Mouse (Mus musculus) CH12.LX (cell line): ENCODE data around the gene Hscb. TPM values are rescaled to one million over a fixed set of nuclear protein-coding genes. Genes with fewer than 3 reads are reported as not detected.

Source experiments
- DNase-seq: peaks from one replicate; pipeline ENCODE4 v3.0.0-alpha.2; 2013; ENCODE audit errors: extremely low read depth
- H3K27ac ChIP-seq: 2 replicates; pipeline ENCODE4 v1.5.1; 2012; ENCODE audit warnings: low read depth, mild to moderate bottlenecking, control low read depth, moderate library complexity; ENCODE audit not compliant: insufficient read depth
- H3K27me3 ChIP-seq: replicated peaks from 2 replicates; pipeline ENCODE3; 2012; ENCODE audit warnings: inconsistent platforms
- H3K36me3 ChIP-seq, 2 experiments: replicated peaks in 1 of 2; 2 replicates each; pipeline versions ENCODE3 to v1.6.1; 2012; ENCODE audit warnings: inconsistent platforms in 1 of 2, low read length in 1 of 2, mild to moderate bottlenecking in 1 of 2, mixed read lengths in 1 of 2, moderate library complexity in 1 of 2; ENCODE audit not compliant: control insufficient read depth in 1 of 2, insufficient read depth in 1 of 2
- H3K4me1 ChIP-seq, 2 experiments: 2 replicates each; pipeline ENCODE4 v1.6.1; 2012; ENCODE audit warnings: inconsistent platforms in 1 of 2, moderate library complexity in 1 of 2; ENCODE audit not compliant: insufficient read depth in 2 of 2, control insufficient read depth in 1 of 2
- H3K4me2 ChIP-seq: 2 replicates; pipeline ENCODE4 v1.6.1; 2012; ENCODE audit warnings: low read depth, mild to moderate bottlenecking, control low read depth; ENCODE audit not compliant: poor library complexity, insufficient read depth, severe bottlenecking
- H3K4me3 ChIP-seq, 3 experiments: fragments of 150-350 bp in 1 of 3; sonication (generic) in 1 of 3; replicated peaks in 1 of 3; 2 replicates each; pipeline versions ENCODE3 to v1.5.1; 2011 to 2012; ENCODE audit warnings: low read depth in 2 of 3, low read length in 2 of 3, mild to moderate bottlenecking in 2 of 3, moderate library complexity in 2 of 3, control low read depth in 1 of 3, improper control_type of control experiment in 1 of 3, inconsistent platforms in 1 of 3, mixed read lengths in 1 of 3; ENCODE audit not compliant: poor library complexity in 1 of 3
- H3K79me2 ChIP-seq: replicated peaks from 2 replicates; pipeline ENCODE4 v1.6.1; 2012; ENCODE audit warnings: mild to moderate bottlenecking, moderate library complexity; ENCODE audit not compliant: control insufficient read depth, poor library complexity, insufficient read depth, severe bottlenecking; ENCODE audit errors: extremely low read depth
- H3K9ac ChIP-seq: 2 replicates; pipeline ENCODE4 v1.6.1; 2012; ENCODE audit warnings: low read depth, mild to moderate bottlenecking, control low read depth, moderate library complexity; ENCODE audit not compliant: insufficient read depth
- H3K9me3 ChIP-seq: replicated peaks from 2 replicates; pipeline ENCODE3; 2012; ENCODE audit warnings: low read length, inconsistent platforms, mixed read lengths
- BHLHE40 ChIP-seq: IDR thresholded peaks from 2 replicates; pipeline ENCODE4 v1.6.1; 2011; ENCODE audit warnings: mild to moderate bottlenecking, low read depth, low read length, improper control_type of control experiment
- CHD2 ChIP-seq: IDR thresholded peaks from 2 replicates; pipeline ENCODE4 v1.6.1; 2011; ENCODE audit warnings: low read length, improper control_type of control experiment
- CTCF ChIP-seq, 2 experiments: IDR thresholded peaks in 1 of 2; conservative IDR thresholded peaks in 1 of 2; 2 replicates each; pipeline ENCODE4 v1.5.1; 2011 to 2012; ENCODE audit warnings: low read depth in 2 of 2, low read length in 2 of 2, improper control_type of control experiment in 1 of 2, inconsistent platforms in 1 of 2, mild to moderate bottlenecking in 1 of 2, moderate library complexity in 1 of 2
- E2F4 ChIP-seq: IDR thresholded peaks from 2 replicates; pipeline ENCODE4 v1.6.1; 2011; ENCODE audit warnings: low read depth, low read length, improper control_type of control experiment; ENCODE audit not compliant: insufficient replicate concordance
- GABPA ChIP-seq: IDR thresholded peaks from 2 replicates; pipeline ENCODE4 v1.6.1; 2012; ENCODE audit warnings: low read depth, low read length, improper control_type of control experiment, inconsistent platforms; ENCODE audit not compliant: insufficient replicate concordance
- HCFC1 ChIP-seq: IDR thresholded peaks from 2 replicates; pipeline ENCODE4 v1.6.1; 2012; ENCODE audit warnings: low read depth, mild to moderate bottlenecking, inconsistent platforms, low read length, improper control_type of control experiment
- JUN ChIP-seq: IDR thresholded peaks from 2 replicates; pipeline ENCODE4 v1.6.1; 2011; ENCODE audit warnings: low read depth, mild to moderate bottlenecking, low read length, improper control_type of control experiment, moderate library complexity; ENCODE audit not compliant: insufficient read depth
- JUND ChIP-seq: conservative IDR thresholded peaks from 2 replicates; pipeline ENCODE4 v1.6.1; 2011; ENCODE audit warnings: low read depth, low read length, improper control_type of control experiment
- MAFK ChIP-seq: IDR thresholded peaks from 2 replicates; pipeline ENCODE4 v1.6.1; 2011; ENCODE audit warnings: low read length, improper control_type of control experiment; ENCODE audit not compliant: insufficient replicate concordance
- MAX ChIP-seq: IDR thresholded peaks from 2 replicates; pipeline ENCODE4 v1.6.1; 2011; ENCODE audit warnings: low read length, improper control_type of control experiment
- MEF2A ChIP-seq: IDR thresholded peaks from 2 replicates; pipeline ENCODE4 v1.6.1; 2014; ENCODE audit warnings: low read depth, mild to moderate bottlenecking, inconsistent platforms, low read length, improper control_type of control experiment, borderline replicate concordance
- MXI1 ChIP-seq: IDR thresholded peaks from 2 replicates; pipeline ENCODE4 v1.6.1; 2011; ENCODE audit warnings: mild to moderate bottlenecking, low read depth, low read length, improper control_type of control experiment
- MYC ChIP-seq: IDR thresholded peaks from 2 replicates; pipeline ENCODE4 v1.6.1; 2011; ENCODE audit warnings: low read depth, mild to moderate bottlenecking, improper control_type of control experiment, low read length
- NELFE ChIP-seq: IDR thresholded peaks from 2 replicates; pipeline ENCODE4 v1.6.1; 2011; ENCODE audit warnings: low read depth, low read length, improper control_type of control experiment
- NRF1 ChIP-seq: IDR thresholded peaks from 2 replicates; pipeline ENCODE4 v1.6.1; 2014; ENCODE audit warnings: low read depth, mild to moderate bottlenecking, inconsistent platforms, low read length, improper control_type of control experiment, moderate library complexity
- POLR2A ChIP-seq: IDR thresholded peaks from 2 replicates; pipeline ENCODE4 v1.6.1; 2011; ENCODE audit warnings: low read depth, mild to moderate bottlenecking, improper control_type of control experiment, low read length
- POLR2AphosphoS2 ChIP-seq: IDR thresholded peaks from 2 replicates; pipeline ENCODE4 v1.6.1; 2011; ENCODE audit warnings: low read depth, low read length, improper control_type of control experiment
- RAD21 ChIP-seq: IDR thresholded peaks from 2 replicates; pipeline ENCODE4 v1.6.1; 2011; ENCODE audit warnings: low read depth, mild to moderate bottlenecking, low read length, improper control_type of control experiment, moderate library complexity
- RCOR1 ChIP-seq: conservative IDR thresholded peaks from 2 replicates; pipeline ENCODE4 v1.6.1; 2012; ENCODE audit warnings: low read depth, mild to moderate bottlenecking, inconsistent platforms, low read length, improper control_type of control experiment
- SIN3A ChIP-seq: IDR thresholded peaks from 2 replicates; pipeline ENCODE4 v1.6.1; 2012; ENCODE audit warnings: low read length, improper control_type of control experiment, inconsistent platforms
- SMC3 ChIP-seq: IDR thresholded peaks from 2 replicates; pipeline ENCODE4 v1.6.1; 2011; ENCODE audit warnings: low read depth, low read length, improper control_type of control experiment
- TBP ChIP-seq: conservative IDR thresholded peaks from 2 replicates; pipeline ENCODE4 v1.6.1; 2011; ENCODE audit warnings: low read depth, low read length, improper control_type of control experiment
- TCF12 ChIP-seq: IDR thresholded peaks from 2 replicates; pipeline ENCODE4 v1.6.1; 2014; ENCODE audit warnings: low read depth, mild to moderate bottlenecking, inconsistent platforms, low read length, improper control_type of control experiment
- UBTF ChIP-seq: IDR thresholded peaks from 2 replicates; pipeline ENCODE4 v1.6.1; 2012; ENCODE audit warnings: low read depth, mild to moderate bottlenecking, inconsistent platforms, low read length, improper control_type of control experiment, moderate library complexity
- USF1 ChIP-seq: IDR thresholded peaks from 2 replicates; pipeline ENCODE4 v1.6.1; 2014; ENCODE audit warnings: low read depth, mild to moderate bottlenecking, inconsistent platforms, low read length, improper control_type of control experiment
- USF2 ChIP-seq: conservative IDR thresholded peaks from 2 replicates; pipeline ENCODE4 v1.6.1; 2011; ENCODE audit warnings: low read depth, low read length, improper control_type of control experiment
- ZC3H11A ChIP-seq: IDR thresholded peaks from 2 replicates; pipeline ENCODE4 v1.6.1; 2012; ENCODE audit warnings: low read depth, mild to moderate bottlenecking, inconsistent platforms, low read length, improper control_type of control experiment
- ZKSCAN1 ChIP-seq: IDR thresholded peaks from 2 replicates; pipeline ENCODE4 v1.6.1; 2012; ENCODE audit warnings: low read depth, inconsistent platforms, low read length, improper control_type of control experiment, borderline replicate concordance
- ZMIZ1 ChIP-seq: IDR thresholded peaks from 2 replicates; pipeline ENCODE4 v1.6.1; 2012; ENCODE audit warnings: low read depth, mild to moderate bottlenecking, inconsistent platforms, low read length, improper control_type of control experiment
- ZNF384 ChIP-seq: IDR thresholded peaks from 2 replicates; pipeline ENCODE4 v1.6.1; 2012; ENCODE audit warnings: low read depth, low read length, improper control_type of control experiment, inconsistent platforms
- dilution Hi-C: fragments of 300-500 bp; cut with MboI; formaldehyde crosslinking; loops from 2 replicates; pipeline ENCODE4 v1.14.3; 2020; ENCODE audit warnings: low sequenced_read_pairs; ENCODE audit not compliant: extremely low pct_unique_long_range_greater_than_20kb, extremely low pct_ligation_motif_present
- in situ Hi-C: fragments of 300-500 bp; cut with MboI; formaldehyde crosslinking; loops from 3 replicates; pipeline ENCODE4 v1.14.3; 2019; ENCODE audit warnings: low sequenced_read_pairs, low pct_ligation_motif_present, low pct_unique_long_range_greater_than_20kb, mixed read lengths
- polyA plus RNA-seq: library from polyadenylated mRNA; unstranded; fragments of >175 nt; gene quantifications from 2 replicates; pipeline ENCODE4 v1.2.1, GENCODE M21; 2012; ENCODE audit warnings: low read depth; ENCODE audit not compliant: insufficient read length
- total RNA-seq, 2 experiments: library from RNA; depleted of rRNA; stranded (reverse); fragments of 300-350 nt in 1 of 2; fragments of >200 nt in 1 of 2; gene quantifications; 2 replicates each; pipeline ENCODE4 v1.2.3; 2012 to 2014

The Hscb gene
- total and polyA plus RNA-seq, 3 experiments = 28.2 to 64.0 (median 59.5) TPM

- Histone ChIP-seq H3K27ac (no peak overlapping the region), H3K4me3 (peak overlapping the region; percentile 55 to 95 (median 79)), H3K9me3 (no peaks in the 10 kb centered on the region), H3K4me1 (peaks cover 16 to 39% of the 10 kb centered on the region in 2 experiments), H3K27me3 (no peaks in the 10 kb centered on the region), H3K4me2 (peak overlapping the region; percentile 92), H3K9ac (peak overlapping the region; percentile 88), H3K79me2 (0 out of 2 replicates have a peak, but pooled peaks cover 4% of the 10 kb centered on the region), H3K36me3 (peaks cover 0 to 20% of the 10 kb centered on the region in 2 experiments)
- in situ Hi-C loops (no loop called here), dilution Hi-C loops (no loop called here)
- no peak for TF ChIP-seq E2F4
- TF ChIP-seq RCOR1 = no peak
- no peak for TF ChIP-seq MXI1
- TF ChIP-seq UBTF = no peak
- TF ChIP-seq ZNF384 = no peak
- no peak for TF ChIP-seq SIN3A
- TF ChIP-seq TBP = no peak
- no peak for DNase-seq
Measured at GRCm38 (mm10) chr5:110808821-110809666, 30.5 kb downstream of the Hscb start.

DNA sequence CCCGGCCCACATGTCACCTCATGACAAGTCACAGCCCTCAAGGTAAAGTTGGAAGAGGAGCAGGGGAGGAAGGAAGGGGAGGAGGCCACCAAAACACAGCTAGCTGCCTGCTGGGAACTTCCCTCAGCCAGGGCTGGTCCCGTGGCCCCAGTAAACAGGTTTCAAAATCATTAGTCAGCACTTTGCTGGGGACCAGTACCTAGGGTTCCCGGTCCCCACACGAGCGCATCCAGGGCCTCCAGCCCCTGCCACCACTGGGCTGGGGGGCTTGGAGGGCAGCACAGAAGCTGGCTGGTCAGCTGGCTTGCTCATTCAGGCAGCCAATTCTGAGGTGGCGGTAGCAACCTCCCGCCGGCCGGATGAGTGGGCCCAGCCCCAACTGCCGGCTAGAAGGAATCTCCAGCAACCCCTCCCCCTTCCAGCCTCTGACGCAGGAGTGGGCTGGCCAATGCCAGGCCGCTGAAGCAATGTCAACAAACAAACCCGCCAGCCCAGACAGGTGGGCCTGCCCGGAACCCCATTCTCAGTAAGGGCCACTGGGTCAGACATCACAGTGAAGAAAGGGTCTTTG lies 31.4 kb downstream of the Hscb start:
- dilution Hi-C loops = no loop called here
- no peak; the same call in 1 of the 2 replicates for TF ChIP-seq CHD2
- no peak for TF ChIP-seq ZC3H11A
- TF ChIP-seq MAFK = peak; percentile 96
- no peak for TF ChIP-seq E2F4
- TF ChIP-seq ZKSCAN1 = no peak
- TF ChIP-seq NELFE = no peak
- no peak for TF ChIP-seq RAD21
- no peak; the same call in 1 of the 2 replicates for TF ChIP-seq TCF12
- TF ChIP-seq JUN = no peak
- no peak for TF ChIP-seq GABPA
- peak; percentile 45; the same call in 1 of the 2 replicates for TF ChIP-seq POLR2A
- TF ChIP-seq BHLHE40 = peak; percentile 56
- no peak; the same call in 1 of the 2 replicates for TF ChIP-seq ZMIZ1
- no peak for TF ChIP-seq USF1
- no peak for TF ChIP-seq MAX
- no peak; the same call in 1 of the 2 replicates for TF ChIP-seq HCFC1
- TF ChIP-seq MXI1 = peak; percentile 54
- TF ChIP-seq MYC = no peak
- TF ChIP-seq USF2 = no peak
- no peak for TF ChIP-seq POLR2AphosphoS2
- no peak for TF ChIP-seq NRF1
- peak; percentile 89 for TF ChIP-seq SIN3A
- TF ChIP-seq SMC3 = no peak
- TF ChIP-seq MEF2A = no peak
- no peak for TF ChIP-seq RCOR1
- no peak for TF ChIP-seq JUND
- TF ChIP-seq CTCF (conservative IDR thresholded peaks at IDR 0.05 in 1 of 2, IDR thresholded peaks at IDR 0.05 in 1 of 2; ENCODE audit: low read depth in 2 of 2, low read length in 2 of 2) = no peak

More for the DNA sequence above, 31.4 kb downstream of the Hscb start:
- Histone ChIP-seq H3K4me1 (peaks cover 12 to 39% of the 10 kb centered on the region in 2 experiments), H3K9me3 (no peaks in the 10 kb centered on the region), H3K9ac (peak overlapping the region; percentile 88; the same call in 1 of the 2 replicates), H3K27ac (peak overlapping the region; percentile 56), H3K27me3 (no peaks in the 10 kb centered on the region), H3K4me2 (peak overlapping the region; percentile 92), H3K4me3 (peak overlapping the region; percentile 55 to 95 (median 79)), H3K36me3 (peaks cover 0 to 22% of the 10 kb centered on the region in 2 experiments), H3K79me2 (0 out of 2 replicates have a peak, but pooled peaks cover 4% of the 10 kb centered on the region)
- DNase-seq = peak; percentile 67
- in situ Hi-C loops = no loop called here
